Mouse (Mus musculus): Measurements from ENCODE around the gene Faf2. TPM values are rescaled to one million over a fixed set of nuclear protein-coding genes. Genes with fewer than 3 reads are reported as not detected.

Gene Faf2
- total RNA-seq, 2 experiments from 2014 or later, result 20.0 to 23.3 TPM

DNA sequence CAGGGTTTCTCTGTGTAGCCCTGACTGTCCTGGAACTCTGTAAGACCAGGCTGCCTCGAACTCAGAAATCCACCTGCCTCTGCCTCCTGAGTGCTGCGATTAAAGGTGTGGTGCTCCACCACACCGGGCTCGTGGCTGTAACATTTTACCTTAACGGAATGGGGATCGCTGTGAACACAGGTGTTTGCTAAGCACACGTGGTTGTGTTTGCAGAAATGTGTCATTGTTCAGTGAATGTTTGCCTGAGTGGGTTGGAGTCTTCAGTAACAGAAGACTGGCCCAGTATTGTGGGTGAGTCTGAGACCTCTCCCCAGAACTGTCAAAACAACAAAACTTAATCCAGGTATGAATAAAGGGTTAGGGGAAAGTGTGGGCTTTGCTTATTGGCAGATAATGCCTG is 43.5 kb downstream of the Faf2 start:
- no peak for DNase-seq (ENCODE audit: low spot score)
- intact Hi-C loops (cut with DNase I), result no loop called here

DNA sequence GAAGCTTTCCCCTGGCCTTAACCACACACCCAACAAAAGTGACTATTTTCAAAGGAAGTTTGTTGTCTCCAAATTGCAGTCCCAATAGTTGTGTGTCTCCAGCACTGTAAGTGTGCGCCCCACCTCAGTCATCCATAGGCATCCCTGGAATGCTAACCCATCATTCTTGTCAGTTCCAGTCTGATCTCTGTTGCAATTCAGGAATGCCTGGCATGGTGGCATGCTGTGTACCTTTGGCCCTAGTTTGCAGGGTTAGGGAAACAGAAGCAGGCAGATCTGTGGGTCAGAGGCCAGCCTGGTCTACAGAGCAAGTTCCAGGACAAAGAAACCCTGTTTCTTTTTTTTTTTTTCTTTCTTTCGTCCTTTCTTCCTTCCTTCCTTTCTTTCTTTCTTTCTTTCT is 48.9 kb downstream of the Faf2 start:
- no peak for DNase-seq (ENCODE audit: low spot score)
- intact Hi-C loops (cut with DNase I), result no loop called here

DNA sequence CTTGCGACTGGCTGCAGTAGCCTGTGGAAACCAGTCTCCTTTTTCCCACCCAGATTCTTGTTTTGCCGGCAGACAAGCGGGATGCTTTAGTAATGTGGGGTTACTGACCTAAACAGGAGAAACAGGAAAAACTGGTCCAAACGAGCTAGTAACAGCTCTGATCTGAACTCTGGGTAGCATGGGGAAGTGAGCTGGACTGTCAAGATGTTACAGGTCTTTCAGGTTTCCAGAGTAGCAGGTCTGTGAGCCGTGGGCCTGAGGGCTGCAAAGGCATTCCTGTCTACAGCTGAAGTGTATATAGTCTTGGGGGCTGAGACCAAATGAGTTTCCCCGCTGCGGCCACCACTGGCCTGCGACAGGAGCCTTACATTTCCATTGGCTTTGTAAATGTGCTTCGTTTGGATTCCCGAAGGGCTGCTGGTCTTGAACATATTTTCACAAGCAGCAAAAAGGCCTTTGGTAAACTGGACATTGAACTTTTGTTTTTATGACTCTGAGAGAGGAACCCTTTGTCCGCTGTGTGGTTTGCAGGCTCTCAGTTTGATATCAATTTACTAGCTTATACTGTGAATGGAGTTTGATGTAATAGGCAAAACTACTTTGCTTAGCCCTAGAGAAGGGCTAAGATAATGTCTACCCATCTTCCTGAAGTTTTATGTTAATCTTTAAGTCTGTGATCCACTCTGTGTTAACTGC is 54.5 kb downstream of the Faf2 start:
- no peak for DNase-seq (ENCODE audit: low spot score)
- intact Hi-C loops (cut with DNase I), result no loop called here

DNA sequence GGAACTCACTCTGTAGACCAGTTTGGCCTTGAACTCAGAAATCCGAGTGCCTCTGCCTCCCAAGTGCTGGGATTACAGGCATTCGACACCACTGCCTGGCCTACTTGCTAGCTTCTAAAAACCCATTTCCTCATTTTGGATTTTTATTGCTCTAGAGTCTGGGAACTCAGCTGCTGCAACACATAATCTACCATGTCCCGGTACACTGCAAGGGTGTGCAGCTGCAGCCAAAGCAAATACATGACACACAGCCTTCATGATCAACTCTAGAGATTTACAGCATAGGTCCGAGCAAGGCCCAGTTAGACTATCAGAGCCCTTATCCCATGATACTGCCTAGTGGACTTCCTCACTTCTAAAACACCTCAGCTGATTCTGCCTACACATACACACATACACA is 56.7 kb downstream of the Faf2 start:
- DNase-seq (ENCODE audit: low spot score), result no peak
- intact Hi-C loops (cut with DNase I), result no loop called here

DNA sequence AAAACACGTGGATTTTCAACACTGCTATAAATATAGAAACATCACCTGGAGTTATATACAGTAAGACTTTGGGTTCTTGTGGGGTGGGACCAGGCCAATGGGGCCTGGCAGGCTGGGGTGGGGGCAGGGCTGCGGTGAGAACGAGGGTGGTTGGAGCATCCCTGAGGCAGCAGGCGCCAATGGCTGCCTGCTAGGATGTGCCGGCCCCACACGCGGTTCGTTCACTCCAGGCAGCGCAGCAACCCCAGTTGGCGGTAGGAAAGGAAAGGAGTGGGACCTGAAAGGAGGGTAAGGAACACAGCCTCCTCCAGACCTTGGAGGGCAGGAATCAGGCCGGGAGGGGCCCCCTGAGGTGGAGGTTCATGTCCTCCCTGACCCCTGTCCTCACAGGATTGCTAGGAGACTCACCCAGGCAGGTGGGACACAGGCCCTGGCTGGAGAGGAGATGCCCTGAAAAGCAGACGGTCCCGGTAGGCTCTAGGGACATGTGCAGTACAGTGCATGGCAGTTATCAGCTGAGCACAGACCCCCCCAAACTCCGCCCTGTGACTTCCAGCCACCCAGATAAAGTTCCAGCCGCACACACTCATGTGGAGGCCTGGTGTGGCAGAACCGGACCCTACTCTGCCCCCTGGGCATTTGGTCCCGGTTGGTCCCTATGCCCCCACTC is 58.7 kb downstream of the Faf2 start:
- intact Hi-C loops (cut with DNase I), result no loop called here
- no peak for DNase-seq (ENCODE audit: low spot score)

DNA sequence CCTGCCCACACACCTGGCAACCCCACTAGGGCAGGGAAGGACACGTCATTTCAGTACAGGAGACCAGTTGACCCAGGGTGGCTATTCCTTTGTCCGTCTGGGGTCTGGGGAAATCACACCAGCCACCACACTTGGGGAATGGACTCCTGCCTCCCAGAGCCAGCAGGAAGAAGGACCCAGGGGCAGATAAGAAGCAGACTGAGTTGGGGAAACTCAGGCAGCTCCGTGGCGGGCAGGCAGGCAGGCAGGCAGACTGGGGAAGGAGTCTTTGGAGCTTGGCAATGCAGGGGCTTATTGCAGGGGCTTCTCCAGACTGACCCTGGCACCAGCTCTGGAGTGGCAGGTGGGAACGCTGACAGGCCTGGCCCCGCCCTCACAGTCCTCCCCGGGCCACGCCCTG is 59.7 kb downstream of the Faf2 start:
- intact Hi-C loops (cut with DNase I), result no loop called here
- no peak for DNase-seq (ENCODE audit: low spot score)

DNA sequence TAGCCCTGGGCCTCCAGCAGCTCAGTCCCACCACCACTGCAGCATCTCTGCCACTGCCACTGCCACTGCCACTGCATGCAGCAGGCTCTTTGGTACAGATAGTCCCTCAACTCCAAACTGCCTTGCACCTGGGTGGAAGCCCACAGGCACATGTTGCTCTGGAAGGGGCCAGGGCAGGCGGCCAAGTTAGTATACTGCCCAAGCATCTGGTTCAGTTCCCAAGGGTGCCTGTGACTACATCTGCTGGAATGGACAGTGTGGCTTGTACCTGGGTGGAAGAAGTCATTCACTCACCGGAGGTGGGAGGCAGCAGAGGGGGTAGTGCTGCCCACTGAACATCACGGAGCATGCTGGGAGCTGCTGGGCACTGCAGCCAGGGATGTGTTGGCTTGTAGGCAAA is 61.7 kb downstream of the Faf2 start:
- DNase-seq (ENCODE audit: low spot score), result no peak
- intact Hi-C loops (cut with DNase I), result no loop called here

DNA sequence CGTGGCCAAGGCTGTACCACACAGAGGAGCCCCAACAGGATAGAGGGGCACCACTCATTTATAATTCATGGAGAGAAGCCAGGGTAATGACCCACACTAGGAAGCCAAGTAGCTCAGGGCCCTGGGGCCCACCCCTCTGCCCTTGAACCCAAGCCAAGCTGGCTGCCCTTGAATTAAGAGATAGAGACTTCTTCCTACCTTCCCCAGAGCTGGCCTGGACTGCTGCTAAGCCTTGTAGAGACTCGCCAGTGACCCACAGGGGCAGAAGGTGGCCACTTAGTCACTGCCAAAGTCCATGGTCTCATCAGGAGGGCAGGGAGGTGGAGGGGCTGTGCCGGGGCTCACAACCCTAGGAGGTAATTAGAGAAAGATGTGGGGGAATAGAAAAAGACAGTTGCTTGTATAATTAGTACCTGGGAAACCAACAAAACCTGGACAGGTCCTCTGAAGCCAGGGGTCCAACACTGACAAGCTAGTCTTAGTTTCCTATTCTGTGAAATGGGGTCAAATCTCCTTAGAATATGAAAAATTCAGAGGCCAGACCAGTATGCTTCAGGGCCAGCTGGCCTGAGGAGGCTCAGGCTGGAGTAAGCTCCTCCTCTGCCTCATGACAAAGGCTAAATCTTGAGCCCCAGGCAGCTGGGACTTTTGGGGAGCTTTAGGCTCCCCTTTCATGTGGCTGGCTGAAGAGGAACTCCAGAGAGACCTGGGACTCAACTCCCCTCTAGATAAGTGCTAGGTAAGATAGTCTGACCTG is 62.7 kb downstream of the Faf2 start:
- no peak for DNase-seq (ENCODE audit: low spot score)
- intact Hi-C loops (cut with DNase I), result loop anchor here (2.0 kb wide), 1 partner anchor 60 kb away; no protein-coding TSS in a partner anchor

DNA sequence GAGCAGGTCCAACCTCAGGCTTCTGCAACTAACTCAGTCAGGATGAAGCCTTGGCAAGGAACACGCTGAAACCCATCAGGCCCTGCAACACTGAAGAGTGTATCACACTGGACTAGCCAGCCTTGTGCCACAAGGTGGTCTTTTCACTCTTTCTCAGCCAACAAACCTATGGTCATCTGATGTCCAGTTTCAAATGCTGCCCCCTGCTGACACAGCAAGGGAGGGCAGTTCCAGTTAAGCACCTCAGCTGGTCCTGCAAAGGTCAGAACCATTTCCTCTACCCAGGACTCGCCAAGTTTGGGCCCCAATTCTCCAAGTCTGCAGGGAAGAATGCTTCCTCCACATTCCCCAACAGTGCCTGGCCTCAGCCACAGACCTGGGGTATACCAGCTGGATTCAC is 63.6 kb downstream of the Faf2 start:
- no peak for DNase-seq (ENCODE audit: low spot score)
- intact Hi-C loops (cut with DNase I), result loop anchor here (2.0 kb wide), 1 partner anchor 60 kb away; no protein-coding TSS in a partner anchor

DNA sequence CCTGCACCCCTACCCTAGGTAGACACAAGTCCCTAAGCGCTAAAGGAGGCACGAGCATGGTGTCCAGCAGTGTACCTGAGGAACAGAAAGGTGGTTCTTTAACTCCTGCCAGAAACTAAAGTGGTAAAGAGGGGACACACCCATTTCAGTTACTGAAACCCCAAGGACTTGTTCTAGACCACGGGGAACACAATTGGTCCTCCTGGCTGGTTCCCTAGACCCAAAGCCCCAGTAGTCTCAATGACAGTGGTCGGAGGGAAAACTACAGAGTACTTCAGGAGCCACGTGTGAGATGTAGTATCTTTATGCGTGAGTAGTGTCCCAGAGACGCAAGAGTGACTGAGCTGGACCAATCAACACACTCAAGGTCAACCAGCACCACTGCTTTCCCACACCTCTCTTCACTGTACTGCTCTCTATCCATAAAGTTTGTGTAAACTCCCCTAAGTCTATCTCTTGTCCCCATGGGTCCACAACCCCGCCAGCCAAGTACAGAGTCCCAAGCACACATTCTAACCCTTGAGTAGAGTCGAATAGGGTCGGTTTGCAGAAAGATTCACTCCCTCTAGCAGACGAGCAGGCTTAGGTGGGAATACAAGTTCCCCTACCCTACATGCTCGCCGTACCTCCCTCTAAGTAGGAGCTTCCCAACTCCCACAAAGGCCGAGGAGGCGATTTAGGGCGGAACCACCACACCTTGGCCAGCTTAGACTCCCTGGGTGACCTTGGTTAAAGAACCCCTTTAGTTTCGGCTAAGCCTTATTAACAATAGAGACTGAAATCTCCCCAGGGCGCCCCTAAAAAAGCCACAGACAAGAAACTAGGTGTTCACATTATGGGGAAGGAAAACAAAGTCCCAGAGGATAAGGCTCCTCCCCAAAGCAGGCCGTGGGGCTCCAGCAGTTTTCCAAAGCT is 64.8 kb downstream of the Faf2 start:
- intact Hi-C loops (cut with DNase I), result no loop called here
- DNase-seq (ENCODE audit: low spot score), result no peak

DNA sequence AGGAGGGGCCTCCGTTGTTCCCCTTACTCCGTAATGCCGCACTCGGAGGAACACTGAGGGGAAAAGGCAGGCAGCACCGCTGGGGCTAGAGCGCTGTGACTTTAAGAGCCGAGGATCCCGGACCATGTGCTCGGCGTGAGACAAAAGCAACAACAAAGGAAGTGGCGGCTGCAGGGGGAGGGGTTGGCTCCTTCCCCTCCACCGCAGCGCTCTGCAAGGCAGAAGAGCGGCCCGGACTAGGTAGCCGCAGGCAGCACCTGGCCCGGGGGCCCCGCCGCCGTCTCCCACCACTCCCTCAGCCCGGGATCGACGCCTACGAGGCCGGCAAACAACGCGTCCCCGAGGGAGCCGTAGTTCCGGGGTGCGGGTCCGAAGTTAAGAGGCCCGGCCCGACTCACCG is 65.5 kb downstream of the Faf2 start:
- intact Hi-C loops (cut with DNase I), result no loop called here
- DNase-seq (ENCODE audit: low spot score), result peak; percentile 65

DNA sequence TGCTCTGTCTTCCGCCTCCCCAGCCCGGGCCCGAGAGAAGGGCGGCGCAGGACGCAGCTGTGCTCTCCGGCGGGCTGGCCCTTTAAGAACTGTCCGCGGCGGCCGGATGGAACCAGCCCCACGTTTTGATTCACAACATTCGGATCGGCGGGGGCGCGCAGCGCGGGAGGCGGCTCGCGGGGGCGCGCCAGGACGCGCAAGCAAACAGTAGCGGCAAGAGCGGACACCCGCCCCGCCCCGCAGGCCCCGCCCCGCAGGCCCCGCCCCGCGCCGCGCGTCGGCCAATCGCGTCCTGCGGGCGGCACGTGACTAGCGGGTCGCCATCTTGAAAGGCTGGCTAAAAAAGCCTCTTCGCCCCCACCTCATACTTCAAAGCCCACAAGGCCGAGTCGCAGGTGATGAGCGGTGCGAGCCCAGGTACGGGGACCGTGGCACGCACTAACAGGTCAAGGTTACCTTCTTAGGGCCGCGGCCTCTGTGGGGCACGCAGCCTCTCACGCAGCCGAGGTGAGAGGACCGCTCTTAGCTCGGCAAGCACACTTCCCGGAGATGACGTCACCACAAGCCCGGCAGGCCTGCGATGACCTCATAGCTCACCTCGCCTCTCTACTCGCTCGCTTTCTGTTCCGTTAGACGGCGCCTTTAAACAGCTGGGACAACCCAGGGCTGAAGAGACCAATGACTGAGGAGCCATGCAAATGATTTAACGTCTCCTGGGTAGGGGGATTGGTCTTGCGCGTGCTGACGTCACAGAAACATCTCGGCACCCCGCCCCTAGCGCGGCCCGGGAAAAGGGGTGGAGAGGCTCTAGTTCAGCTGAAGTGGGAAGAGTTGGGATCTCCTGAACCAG is 66.2 kb downstream of the Faf2 start:
- peak; percentile 96 for DNase-seq (ENCODE audit: low spot score)
- intact Hi-C loops (cut with DNase I), result no loop called here

DNA sequence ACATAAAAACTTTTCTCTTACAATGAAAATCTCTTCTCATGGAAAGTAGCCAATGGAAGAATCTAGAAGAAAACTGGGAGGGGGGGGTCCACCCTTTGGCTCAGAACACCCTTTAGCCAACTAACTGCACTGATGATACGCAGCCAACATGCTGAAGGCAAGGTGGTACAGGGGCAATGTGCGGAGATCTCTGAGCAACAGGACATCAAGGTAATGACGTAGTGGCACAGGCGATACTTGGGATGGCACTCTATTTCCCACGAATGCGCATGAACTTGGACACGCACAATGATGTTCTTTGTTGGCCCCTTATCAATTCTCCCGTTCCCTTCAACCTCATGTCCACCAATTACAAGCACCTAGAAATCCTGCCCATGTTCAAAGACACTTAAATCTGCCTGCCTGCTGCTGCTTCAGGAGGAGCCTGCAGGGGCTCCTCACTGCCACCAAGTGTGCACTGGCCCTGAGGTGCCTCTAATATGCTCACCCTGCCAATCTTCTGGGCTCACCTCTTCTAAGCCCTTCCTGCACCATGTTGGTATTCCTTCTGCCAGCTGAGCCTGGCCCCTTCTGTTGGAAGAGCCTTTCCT is 68.7 kb downstream of the Faf2 start:
- DNase-seq (ENCODE audit: low spot score), result no peak
- intact Hi-C loops (cut with DNase I), result no loop called here

DNA sequence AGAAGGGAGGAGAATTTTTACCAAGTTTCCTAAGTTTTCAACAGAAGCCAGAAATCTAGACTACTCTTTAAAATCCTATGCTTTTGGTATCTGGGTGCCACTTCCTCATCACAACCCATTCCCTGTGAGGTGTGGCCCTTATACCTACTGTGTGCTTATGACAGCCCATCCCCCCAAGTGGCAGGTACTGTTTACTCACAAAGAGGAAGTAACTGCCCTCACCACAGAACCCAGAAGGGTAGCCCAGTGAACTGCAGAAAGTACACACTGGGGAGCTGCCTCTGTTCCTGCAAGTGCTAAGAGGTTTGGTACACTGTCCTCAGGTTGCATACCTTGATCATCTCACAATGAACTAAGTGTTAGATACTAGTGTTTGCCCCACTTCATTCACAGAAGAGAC is 70.2 kb downstream of the Faf2 start:
- intact Hi-C loops (cut with DNase I), result no loop called here
- DNase-seq (ENCODE audit: low spot score), result no peak

DNA sequence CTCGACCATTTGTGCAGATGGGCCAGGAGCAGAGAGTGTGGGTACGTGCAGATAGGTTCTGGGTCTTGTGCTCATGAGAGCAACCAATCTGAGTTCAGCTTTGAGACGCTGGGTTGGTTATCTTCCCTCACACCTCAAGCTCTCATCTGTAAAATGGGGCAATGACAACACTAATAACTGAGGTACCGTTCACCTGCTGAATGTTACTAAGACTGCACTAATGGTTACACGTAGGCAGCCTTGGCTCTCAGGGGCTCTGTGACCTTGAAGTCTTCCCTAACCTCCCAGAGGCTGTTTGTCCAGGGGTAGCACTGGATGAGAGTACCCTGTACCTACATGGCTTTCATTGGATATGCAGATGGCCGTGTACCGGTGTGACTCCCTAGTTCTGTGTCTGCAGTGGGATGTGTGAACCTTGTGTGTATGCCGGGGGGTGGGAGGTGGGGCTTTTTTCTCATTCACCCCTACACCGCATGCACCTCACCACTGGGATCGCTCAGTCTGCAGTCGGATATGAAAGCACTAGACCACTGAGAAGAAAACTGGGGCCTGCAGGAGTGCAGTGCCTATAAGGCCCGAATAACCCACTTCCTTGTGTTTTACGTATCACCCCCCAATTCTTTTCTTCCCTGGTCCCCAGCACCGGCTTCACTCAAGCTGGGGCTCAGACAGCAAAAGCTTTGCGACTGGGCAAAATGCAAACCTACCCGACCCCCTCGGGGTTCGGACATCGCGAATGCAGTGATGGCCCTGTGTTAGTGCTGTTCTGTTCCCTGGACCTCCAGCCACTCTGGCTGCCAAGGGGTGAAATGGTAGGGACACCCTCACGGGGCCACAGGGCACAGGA is 71.3 kb downstream of the Faf2 start:
- intact Hi-C loops (cut with DNase I), result no loop called here
- no peak for DNase-seq (ENCODE audit: low spot score)

DNA sequence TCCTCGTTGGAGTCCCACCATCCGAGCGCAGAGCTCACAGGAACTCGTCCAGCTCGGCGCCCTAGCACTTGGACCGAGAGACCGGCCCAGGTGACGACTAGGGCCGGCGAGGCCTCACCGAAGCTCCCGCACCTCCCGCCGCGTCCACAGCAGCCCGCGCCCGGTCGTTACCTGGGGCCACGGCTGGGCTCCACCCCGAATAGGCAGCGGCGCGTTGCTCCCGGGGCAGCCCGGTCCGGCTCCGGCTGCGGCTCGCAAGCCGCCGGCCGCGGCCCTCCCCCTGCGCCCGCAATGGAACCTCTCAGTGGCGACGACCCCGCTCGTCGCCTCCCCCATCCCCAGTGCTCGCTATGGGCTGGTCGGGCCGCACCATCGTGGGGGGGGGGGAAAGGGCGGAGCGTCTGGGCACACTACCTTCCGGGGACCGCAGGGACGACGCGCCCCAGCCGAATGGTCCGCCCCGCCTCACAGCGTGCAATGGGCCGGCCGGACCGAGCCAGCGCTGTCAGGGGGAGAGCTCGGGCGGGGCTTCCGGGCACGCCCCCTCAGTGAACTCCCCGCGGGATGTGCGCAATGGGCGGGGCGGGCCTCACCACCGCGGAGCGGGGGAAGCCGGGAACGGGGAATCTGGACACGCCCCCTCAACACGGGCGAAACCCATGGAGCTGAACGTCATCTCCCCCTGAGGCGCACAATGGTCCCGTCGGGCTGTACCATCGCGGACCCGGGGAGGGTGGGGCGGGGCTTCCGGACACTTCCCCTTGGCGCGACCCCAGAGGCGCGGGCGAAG is 72.2 kb downstream of the Faf2 start, which contains the start of gene Rnf44:
TSS of gene Rnf44 (minus strand) at position 350 of the 790 bp plus-strand sequence.
- DNase-seq (ENCODE audit: low spot score), result peak; percentile 99
- intact Hi-C loops (cut with DNase I), result no loop called here
